Mouse (Mus musculus) cerebellum, adult 9-10 months (tissue): ENCODE data around the gene Ttll2.
"Not testable (repeated sequence)": the region's sequence is repeated elsewhere in the genome, so short reads cannot be mapped to it uniquely, and the experiment has no call there.

Experiments
- DNase-seq: peaks from one replicate; pipeline ENCODE4 v3.0.0; 2022

Ttll2 gene

DNA sequence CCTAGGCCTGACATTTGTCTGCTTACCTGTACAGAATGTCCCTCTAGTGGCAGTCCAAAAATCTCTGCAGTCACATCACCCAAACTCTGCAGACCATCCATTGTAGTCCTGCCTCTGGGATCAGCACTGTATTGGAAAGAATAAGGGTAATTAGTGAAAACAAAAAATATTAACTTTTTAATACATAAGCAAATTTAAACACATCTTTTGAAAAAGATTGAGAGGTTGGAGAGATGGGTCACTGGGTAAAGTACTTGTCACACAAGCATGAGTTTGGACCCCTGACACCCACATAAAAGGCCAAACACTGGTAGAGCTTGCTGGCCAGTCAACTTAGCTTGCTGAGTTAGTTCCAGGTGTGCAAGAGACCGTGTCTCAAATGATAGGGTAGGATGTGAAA, at the start of gene Ttll2:
Ttll2 (minus strand) TSS at position 101 of the 400 bp plus-strand sequence.
- not testable (repeated sequence) for DNase-seq

DNA sequence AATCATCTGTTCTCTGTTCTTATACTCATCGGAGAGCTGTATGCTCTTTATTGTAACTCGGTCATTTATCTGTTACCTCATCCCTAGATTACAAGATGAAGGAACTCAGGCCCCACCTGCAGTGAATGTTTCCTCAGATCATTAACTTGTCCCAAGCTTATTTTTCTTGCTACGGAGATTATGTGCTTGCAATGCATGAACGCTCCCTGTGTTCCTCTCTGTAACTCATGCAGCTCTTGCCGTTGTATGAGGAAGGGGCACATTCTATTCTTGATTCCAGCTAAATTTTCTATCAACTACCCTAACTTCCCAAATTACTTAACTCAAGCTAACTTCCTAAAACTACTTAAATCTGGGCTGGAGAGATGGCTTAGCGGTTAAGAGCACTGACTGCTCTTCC, 47.3 kb upstream of the Ttll2 start:
- not testable (repeated sequence) for DNase-seq

DNA sequence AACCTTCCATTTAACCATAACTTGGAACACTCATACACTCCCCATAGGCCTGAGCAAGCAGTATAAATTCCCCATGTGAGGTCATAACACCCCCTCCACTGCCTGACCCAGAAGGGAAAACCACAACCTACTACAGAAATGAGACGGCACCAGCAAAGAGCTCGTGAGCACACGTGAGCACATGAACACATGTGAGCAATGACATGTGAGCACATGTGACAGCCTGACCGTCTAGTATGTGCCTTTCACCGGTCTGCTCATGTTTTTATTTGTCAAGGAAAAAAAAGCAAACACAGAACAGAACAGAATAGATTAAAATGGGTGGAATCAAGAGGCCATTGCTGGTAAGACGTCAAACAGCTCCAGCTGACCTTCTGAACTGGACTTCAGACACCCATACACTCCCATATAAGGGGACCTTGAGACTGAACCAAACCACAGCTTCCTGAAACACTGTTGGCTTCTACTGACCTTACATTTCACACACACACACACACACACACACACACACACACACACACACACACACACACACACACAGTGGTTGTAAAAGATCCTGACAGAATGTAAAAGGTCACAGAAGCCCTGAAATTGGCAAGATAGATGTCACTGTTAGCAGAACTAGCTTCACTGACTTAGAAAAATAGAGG, 45.8 kb upstream of the Ttll2 start:
- DNase-seq, result not testable (repeated sequence)

DNA sequence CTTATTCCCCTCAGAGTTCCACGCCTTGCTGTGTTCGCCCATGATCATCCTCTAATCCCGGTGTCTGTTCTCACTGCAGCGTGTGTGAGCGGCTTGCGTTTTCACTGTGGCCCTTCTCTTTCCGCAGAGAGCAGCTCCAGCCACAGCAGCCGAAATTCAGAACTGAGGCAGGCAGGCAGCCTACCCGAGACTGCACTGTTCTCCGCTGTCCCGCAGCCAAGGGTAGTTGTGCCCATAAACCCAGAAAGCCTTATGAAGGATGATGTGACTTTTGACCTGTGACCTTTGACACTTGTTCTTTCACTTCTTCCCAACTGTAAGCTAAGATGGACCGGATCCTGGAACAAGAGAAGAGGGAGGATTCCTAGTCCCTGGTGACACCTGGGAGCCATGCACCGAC, 44.6 kb upstream of the Ttll2 start:
- DNase-seq, result not testable (repeated sequence)

DNA sequence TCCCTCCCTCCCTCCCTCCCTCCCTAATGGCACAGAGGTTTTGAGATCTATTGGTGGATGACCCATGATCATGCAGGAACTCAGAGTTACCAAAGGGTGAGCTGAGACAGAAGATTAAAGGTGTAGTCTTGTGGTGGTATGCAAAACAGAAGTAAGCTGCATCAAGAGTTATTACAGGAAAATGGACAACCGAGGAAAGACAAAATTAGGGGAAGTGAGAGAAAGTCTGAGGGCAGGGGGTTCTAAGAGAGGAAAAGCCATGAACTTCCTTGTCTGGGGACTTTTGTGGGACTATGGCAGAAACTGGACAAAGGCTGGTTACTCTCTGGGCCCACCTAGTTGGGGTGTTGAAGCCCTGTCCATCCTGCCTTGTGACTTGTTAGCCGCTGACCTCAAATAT, 43.8 kb upstream of the Ttll2 start:
- DNase-seq, result not testable (repeated sequence)

DNA sequence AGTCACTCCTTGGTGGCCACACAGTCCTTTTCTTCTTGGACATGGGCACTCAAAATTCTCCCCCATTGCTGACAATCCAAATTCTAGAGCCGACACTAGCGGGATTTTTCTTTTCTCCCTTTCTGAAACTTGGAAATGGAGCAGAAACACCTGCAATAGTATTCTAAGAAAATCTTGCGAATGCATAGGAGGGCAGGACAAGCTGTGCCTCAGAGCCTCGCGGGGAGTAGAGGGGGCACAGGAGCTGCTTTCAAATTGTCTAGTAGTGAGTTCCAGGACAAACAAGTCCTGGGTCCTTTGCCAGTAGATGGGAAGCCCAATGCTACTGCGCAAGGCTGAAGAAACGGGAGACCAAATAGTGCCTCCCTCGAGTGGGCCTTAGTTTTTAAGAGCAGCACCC, 43.2 kb upstream of the Ttll2 start:
- DNase-seq, result not testable (repeated sequence)

DNA sequence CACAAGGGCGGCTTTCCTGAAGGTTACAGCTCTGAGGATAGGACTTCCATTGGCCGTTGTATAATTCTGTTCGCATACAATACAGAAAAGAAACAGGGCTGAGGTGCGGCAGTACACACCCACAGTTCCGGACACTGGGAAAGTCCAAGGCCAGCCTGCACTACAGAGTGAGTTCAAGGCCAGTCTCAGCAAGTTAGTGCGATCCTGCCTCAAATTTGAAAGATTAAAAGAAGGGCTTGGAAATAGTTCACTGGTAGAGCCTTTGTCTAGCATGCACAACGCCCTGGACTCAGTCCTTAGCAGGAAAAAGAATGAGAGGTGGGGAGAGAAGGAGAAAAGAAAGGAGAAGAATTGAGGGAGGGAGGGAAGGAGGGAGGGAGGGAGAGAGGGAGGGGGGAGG, 42.6 kb upstream of the Ttll2 start:
- not testable (repeated sequence) for DNase-seq

DNA sequence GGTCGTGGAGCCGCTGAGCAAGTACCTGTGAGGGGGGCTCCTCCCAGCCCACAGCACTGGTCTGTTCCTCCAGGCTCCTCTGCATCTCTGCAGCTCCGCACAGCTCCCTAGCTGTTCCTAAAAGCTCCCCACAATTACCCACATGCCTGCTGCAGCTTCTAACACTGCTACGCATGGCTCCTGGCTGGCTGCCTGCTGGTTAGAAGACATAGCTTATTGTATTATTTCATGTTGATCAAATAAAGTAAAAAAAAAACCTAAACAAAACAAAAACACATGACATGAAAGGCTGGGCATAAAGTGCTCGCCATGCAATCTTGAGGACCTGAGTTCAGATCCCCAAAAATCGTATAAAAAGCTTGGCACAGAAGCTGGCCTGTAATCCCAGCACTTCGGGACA, 37.4 kb upstream of the Ttll2 start:
- DNase-seq, result not testable (repeated sequence)

DNA sequence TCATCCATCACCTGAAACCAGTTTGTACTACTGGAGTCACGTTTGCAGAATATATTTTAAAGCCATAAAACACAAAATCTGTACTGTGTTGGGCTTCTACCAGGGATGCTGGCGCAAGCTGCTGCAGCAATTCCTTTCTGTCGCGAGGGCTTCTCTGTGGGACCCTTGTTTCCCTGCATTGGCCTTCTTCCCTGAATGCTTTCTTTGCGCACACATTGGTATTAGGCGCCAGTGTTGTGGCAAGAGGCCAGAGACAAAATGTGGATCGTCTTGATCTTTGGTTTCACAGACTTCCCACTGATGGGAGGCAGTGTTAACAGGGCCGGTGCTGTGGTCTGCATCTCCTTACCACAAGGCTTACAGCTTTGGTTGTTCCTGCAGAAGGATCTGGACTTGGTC, 36.5 kb upstream of the Ttll2 start:
- DNase-seq, result not testable (repeated sequence)

DNA sequence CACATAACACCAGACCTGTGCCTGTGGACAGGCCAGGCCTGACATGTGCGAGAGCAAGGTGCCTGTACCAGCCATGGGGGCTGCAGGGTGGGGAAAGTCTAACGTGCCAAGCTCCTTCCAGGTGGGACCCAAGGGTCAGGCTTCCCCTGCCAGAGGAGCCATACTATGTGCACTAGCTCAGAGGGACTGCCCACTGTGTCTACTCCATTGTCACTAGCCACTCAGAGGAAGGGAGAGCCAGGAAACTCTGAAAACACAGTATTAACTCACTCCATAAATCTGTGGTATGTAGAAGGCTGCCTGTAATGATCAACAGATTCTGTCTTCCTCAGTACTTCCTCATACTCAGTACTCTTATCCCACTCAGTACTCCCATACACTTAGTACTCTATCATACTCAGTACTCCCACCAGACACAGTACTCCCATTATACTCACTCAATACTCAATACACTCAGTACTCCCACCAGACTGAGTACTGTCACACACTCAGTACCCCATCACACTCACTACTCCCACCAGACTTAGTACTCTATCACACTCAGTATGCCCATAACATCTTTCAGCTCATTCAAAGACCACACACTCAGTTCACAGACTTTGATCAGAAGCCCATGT, 36.0 kb upstream of the Ttll2 start:
- DNase-seq, result not testable (repeated sequence)

DNA sequence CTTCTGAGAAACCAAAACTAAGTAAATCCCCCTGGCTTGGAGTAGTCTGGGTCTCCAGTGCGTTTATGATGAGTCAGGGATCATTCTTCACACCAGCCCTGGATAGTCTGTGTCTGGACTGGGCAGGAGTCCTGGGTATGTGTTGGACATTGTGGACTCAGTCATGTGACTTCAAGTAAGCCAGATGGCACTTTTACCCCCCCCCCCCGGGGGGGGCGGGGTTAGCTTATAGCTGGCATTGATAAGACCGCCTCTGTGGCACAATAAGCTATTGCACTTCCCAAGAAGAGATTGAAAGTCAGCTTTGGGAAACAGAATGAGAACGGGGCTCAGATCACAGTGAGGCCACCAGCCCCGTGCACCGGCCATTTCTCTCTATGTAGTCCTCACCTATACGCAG, 33.5 kb upstream of the Ttll2 start:
- not testable (repeated sequence) for DNase-seq

DNA sequence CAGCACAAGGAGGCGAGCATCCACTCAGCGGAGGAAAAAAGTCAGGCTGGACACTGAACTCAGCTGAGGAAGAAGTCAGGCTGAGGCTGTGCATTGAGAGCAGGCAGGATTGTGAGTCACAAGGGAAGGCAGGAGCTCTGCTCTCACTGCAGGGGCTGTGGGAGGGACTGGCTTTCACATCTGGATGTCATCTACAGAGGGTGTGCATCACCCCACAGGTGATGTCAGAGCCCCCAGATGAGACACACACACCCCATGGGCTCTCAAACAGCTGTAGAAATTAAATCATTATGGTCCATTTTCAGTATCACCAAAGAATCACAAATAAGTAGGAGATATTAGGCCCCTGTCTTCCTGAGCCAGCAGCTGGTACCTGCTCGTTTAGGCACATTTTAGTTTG, 32.9 kb upstream of the Ttll2 start, which contains the start of gene Unc93a2:
Unc93a2 (minus strand) TSS at position 101 of the 400 bp plus-strand sequence.
- not testable (repeated sequence) for DNase-seq

DNA sequence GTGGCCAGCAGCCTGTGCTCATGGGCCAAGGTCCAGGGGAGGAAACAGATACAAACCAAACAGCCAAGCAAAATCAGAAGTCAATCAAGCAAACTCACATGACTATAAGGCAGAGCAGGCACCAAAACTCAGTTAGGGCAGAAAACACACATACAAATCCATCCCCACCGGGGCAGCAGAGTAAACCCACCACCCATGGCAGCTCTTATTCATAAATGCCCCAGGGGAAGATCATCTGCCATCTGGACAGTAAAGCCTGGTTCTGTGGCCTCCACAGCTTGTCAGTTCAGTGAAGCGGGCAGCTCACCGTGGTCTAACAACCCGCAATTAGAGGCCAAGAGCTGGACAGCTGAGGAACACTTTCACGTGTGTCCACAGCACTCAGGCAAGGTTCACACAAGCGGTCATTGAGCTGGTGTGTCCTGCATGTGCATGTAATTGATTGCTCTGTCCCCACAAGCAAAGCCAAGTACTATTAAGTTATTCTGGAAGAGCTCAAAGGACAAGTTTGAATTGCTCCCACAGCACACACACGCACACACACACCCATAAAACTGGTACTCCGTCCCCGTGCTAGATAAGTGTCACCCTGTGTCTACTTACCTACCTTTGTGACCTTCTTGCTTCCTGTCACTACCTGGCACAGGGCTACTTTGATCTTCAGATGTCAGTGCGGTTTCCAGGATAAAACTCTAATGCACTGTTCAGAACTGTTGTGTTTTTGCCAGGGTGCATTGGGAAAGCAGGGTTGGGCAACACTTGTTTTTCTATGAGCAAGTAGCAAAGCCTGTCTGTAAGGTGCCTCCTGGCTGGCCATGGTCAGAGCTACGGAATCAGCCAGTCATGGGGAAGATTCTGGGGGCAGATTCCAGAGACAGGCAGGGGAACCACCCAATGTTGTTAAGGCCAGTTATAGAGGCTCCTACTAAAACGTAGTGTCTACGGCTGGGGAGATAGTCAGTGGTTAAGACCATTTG, 31.0 kb upstream of the Ttll2 start:
- not testable (repeated sequence) for DNase-seq

DNA sequence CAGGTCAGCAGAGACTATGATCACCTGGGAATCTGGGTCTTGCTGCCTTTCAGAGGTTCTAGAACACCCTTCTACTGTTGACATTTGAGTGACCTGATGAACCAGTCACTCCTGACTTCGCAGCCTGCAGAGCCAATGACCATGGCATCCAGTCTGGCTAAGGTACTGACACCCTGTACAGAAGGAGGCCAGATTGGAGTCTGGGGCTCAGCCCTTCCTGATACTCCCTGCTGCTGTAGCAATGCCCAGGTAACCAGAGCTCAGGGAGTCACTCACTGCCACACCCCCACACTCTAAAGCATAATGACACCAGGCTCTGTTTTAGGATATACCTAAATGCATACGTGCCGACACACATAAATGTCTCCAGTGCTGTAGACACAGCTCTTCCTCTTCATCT, 30.2 kb upstream of the Ttll2 start:
- not testable (repeated sequence) for DNase-seq

DNA sequence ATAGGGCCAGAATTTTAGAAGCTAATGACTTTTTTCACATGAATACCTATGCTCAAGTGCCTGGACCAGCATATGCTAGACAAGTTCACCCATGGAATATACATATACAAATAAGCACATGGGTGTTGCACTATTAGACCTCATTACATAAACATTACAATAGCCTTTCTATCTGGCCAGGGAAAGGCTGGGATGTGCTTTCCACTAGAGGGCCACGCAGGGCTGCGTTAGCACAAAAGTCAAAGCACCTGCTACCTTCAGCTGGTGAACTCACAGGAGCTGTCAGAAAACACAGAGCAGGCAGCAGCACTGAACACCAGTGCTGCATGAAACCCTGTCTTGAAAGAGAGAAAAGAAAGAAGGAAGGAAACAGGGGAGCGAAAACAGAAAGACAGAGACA, 25.4 kb upstream of the Ttll2 start:
- DNase-seq, result not testable (repeated sequence)

DNA sequence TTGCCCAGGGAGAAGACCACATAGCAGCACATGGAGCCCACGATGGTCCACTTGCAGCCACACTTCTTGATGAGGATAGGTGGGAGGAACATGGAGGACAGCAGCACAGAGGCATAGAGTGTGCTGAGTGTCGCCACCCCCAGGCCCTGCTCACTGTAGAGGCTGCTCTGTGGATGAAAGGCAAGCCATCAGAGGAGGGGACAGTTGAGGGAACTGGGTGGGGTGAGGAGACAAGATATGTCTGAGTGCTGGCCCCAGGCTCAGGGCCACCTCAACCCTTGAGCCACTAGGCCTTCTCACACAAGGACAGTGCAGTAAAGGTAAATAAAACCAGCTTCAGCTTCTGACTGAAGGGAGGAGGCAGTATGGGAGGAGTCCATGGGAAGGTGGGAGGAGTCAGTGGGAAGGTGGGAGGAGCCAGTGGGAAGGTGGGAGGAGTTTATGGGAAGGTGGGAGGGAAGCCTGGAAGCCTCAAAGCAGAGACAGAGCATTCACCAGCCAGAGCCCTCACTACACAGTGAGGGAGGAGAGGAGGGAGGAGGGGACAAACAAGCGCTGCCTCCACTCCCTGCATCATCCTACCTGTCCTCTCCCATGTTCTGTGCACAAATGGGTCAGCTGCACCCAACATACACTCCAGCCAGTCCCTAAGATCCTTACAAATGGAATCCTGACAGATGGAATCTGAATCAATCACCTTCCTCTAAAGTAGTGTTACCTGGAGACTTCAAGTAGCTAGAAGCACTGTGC, 24.6 kb upstream of the Ttll2 start:
- not testable (repeated sequence) for DNase-seq

DNA sequence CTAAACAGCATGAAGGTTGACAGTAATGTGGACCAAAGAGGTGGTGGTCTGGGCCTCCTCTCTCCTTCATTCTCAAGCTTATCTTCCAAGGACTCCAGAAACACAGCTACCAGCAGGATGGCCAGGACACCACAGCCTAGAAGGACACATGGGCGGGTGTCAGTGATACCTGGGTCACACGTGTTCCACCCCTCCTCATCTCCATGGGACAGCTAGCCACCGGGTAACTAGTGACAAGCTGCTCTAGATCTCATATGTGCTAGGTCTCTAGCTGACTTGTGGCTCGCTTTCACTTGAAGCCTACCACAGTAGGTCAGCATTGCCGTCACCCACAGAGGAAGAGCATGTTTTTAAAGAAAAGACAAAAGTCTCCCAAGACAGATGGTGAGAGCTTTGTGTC, 19.4 kb upstream of the Ttll2 start, which contains the start of gene Gm49630:
Gm49630 (minus strand) TSS at position 101 of the 400 bp plus-strand sequence.
- DNase-seq, result not testable (repeated sequence)

DNA sequence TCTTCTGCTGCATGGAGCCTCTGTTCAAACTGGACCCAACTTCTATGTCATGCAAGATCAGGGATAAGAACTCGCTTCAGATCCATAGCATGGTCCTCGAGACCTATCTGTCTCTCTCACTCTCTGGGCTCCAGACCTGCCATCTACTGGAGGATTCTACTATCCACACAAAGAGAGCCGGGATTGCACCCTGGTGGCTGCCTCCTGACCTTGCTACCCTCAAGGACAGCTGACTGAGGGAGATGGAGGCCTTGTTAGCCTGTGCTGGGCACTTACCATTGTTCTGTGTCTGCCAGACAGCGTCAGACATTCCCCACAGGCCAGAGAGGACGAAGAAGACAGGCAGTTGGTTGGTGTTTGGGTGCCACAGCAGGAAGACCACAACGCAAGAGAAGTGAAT, 16.9 kb upstream of the Ttll2 start:
- not testable (repeated sequence) for DNase-seq

DNA sequence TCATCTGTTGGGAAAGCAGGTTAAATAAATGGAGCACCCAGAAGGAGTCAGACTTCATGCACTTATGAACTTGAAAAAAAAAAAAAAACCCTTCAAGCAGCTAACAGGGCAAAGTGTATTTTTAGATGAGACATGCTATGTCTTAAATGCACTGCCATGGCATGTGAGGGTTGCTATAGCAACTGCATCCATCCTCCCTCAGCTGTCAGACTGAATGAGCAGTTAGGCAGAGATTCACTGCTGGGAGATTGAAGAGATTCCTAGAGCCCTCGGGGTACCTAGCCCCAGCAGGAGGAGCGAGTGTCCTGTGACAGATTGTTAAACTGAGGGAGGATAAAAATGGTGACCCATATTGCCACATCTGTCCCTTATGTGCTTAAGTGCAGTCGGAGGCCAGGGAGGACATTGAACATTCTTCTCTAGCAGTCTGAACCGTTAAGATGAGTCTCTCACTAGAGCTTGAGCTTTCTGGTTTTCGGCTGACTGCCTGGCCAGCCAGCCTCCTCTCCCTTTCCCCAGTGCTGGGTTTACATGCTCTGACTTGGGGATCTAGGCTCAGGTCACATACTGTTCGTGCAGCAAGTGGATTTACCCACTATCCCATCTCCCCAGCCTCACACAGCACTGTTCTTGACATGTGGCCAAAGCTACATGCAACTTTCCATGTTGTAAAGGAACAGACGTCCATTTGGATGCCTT, 14.3 kb upstream of the Ttll2 start:
- DNase-seq, result not testable (repeated sequence)

DNA sequence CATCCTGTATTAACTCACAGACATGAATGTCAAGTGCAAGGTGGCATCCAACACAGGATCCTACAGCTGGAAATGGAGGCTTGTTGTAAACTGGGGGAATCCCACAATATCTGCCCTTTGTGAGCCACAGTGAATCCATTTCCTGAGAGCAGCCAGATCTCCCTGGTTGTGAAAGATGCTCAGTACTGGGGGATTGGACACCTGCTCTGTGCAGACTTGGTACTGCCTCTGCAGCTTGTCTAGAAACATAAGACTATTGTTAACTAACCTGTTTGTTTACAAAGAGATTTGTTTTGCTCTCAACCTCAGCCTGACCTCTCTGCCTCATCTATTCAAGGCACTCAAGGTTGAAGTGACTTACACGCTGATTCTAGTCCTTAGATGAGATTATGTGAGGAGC, 13.8 kb upstream of the Ttll2 start:
- not testable (repeated sequence) for DNase-seq

DNA sequence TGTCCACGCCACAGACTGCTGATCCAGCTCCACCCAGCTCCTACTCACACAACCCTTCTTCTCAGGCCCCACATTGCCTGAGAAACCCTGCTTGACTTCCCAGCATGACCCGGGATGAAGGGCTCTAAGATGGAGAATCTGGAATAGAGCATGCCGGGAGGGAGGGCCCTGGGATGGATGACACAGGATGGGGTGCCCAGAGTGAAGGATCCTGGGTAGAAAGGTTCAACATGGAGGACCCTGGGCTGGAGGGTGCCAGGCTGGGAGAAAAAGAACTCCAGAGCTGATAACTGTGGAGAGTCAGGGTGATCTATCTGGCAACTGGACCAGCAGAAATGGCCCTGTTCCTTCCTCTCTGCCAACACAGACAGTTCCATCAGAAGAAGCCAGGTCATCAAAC, 13.1 kb upstream of the Ttll2 start:
- DNase-seq, result not testable (repeated sequence)
